Mouse (Mus musculus): Measurements from ENCODE around the gene Slc3a2. TPM values are rescaled to one million over a fixed set of nuclear protein-coding genes. Genes with fewer than 3 reads are reported as not detected.

Slc3a2 gene
- polyA plus RNA-seq, 1 experiment from 2014 or later, result 151 TPM

GRCm38 (mm10) chr19:8713997-8714652 lies 9.0 kb downstream of the Slc3a2 start:
- Histone ChIP-seq H3K27me3 (no peaks in the 10 kb centered on the region), H3K36me3 (peaks cover 25% of the 10 kb centered on the region), H3K4me1 (replicated peaks) (peaks cover 33% of the 10 kb centered on the region), H3K9me3 (no peaks in the 10 kb centered on the region), H3K9ac (replicated peaks) (peak overlapping the region; percentile 81), H3K4me3 (replicated peaks) (peak overlapping the region; percentile 67), H3K27ac (peak overlapping the region; percentile 92), H3K4me2 (replicated peaks) (peak overlapping the region; percentile 63)
- WGBS, result 6% methylated on average over 13 of the region's 13 CpGs
- ATAC-seq, result peak; percentile 37

GRCm38 (mm10) chr19:8713306-8713996 lies 9.7 kb downstream of the Slc3a2 start:
- H3K27me3 ChIP-seq, result no peaks in the 10 kb centered on the region
- peak overlapping the region; percentile 67 for H3K4me3 ChIP-seq (replicated peaks)
- H3K9ac ChIP-seq (replicated peaks), result peak overlapping the region; percentile 81
- under 1% methylated on average over 51 of the region's 51 CpGs for WGBS
- H3K36me3 ChIP-seq, result peaks cover 31% of the 10 kb centered on the region
- H3K4me2 ChIP-seq (replicated peaks), result peak overlapping the region; percentile 63
- H3K4me1 ChIP-seq (replicated peaks), result peaks cover 33% of the 10 kb centered on the region
- ATAC-seq, result peak; percentile 97
- H3K27ac ChIP-seq, result peak overlapping the region; percentile 92
- H3K9me3 ChIP-seq, result no peaks in the 10 kb centered on the region

- ATAC-seq, result peak; percentile 77
- under 1% methylated on average over 13 of the region's 13 CpGs for WGBS
- Histone ChIP-seq H3K9ac (replicated peaks) (peak overlapping the region; percentile 81), H3K27ac (peak overlapping the region; percentile 92), H3K36me3 (peaks cover 37% of the 10 kb centered on the region), H3K4me3 (replicated peaks) (peak overlapping the region; percentile 67), H3K9me3 (no peaks in the 10 kb centered on the region), H3K4me1 (replicated peaks) (peaks cover 33% of the 10 kb centered on the region), H3K4me2 (replicated peaks) (peak overlapping the region; percentile 63), H3K27me3 (no peaks in the 10 kb centered on the region)
Measured at GRCm38 (mm10) chr19:8712870-8713305, 10.3 kb downstream of the Slc3a2 start.

- no peak for ATAC-seq
- Histone ChIP-seq H3K4me3 (replicated peaks) (peak overlapping the region; percentile 67), H3K27me3 (no peaks in the 10 kb centered on the region), H3K9ac (replicated peaks) (peak overlapping the region; percentile 81), H3K9me3 (no peaks in the 10 kb centered on the region), H3K4me2 (replicated peaks) (peak overlapping the region; percentile 63), H3K36me3 (peaks cover 43% of the 10 kb centered on the region), H3K27ac (peak overlapping the region; percentile 92), H3K4me1 (replicated peaks) (peaks cover 33% of the 10 kb centered on the region)
- WGBS, result 74% methylated on average over 10 of the region's 10 CpGs
Measured at GRCm38 (mm10) chr19:8711949-8712869, 11.0 kb downstream of the Slc3a2 start.

- peak overlapping the region; percentile 63 for H3K4me2 ChIP-seq (replicated peaks)
- H3K9me3 ChIP-seq, result no peaks in the 10 kb centered on the region
- WGBS, result 85% methylated on average over 4 of the region's 4 CpGs
- no peaks in the 10 kb centered on the region for H3K27me3 ChIP-seq
- H3K27ac ChIP-seq, result peak overlapping the region; percentile 10; the same call in 1 of the 2 replicates
- H3K4me3 ChIP-seq (replicated peaks), result peak overlapping the region; percentile 67
- H3K4me1 ChIP-seq (replicated peaks), result peaks cover 33% of the 10 kb centered on the region
- H3K9ac ChIP-seq (replicated peaks), result peak overlapping the region; percentile 81
- H3K36me3 ChIP-seq, result peaks cover 49% of the 10 kb centered on the region
- no peak for ATAC-seq
Measured at GRCm38 (mm10) chr19:8711506-8711905, 11.7 kb downstream of the Slc3a2 start.

GRCm38 (mm10) chr19:8710057-8710456 lies 13.1 kb downstream of the Slc3a2 start:
- no peaks in the 10 kb centered on the region for H3K27me3 ChIP-seq
- no peak overlapping the region for H3K4me3 ChIP-seq (replicated peaks)
- no peak overlapping the region for H3K4me2 ChIP-seq (replicated peaks)
- WGBS, result 88% methylated on average over 2 of the region's 2 CpGs
- H3K4me1 ChIP-seq (replicated peaks), result peaks cover 33% of the 10 kb centered on the region
- no peak overlapping the region for H3K27ac ChIP-seq
- no peak overlapping the region for H3K9ac ChIP-seq (replicated peaks)
- peaks cover 51% of the 10 kb centered on the region for H3K36me3 ChIP-seq
- ATAC-seq, result no peak
- no peaks in the 10 kb centered on the region for H3K9me3 ChIP-seq

GRCm38 (mm10) chr19:8708954-8709353 lies 14.2 kb downstream of the Slc3a2 start:
- Histone ChIP-seq H3K4me3 (replicated peaks) (no peak overlapping the region), H3K36me3 (peaks cover 51% of the 10 kb centered on the region), H3K9me3 (no peaks in the 10 kb centered on the region), H3K27ac (no peak overlapping the region), H3K9ac (replicated peaks) (no peak overlapping the region), H3K4me1 (replicated peaks) (peaks cover 29% of the 10 kb centered on the region), H3K4me2 (replicated peaks) (no peak overlapping the region), H3K27me3 (no peaks in the 10 kb centered on the region)
- WGBS, result 94% methylated on average over 8 of the region's 8 CpGs
- ATAC-seq, result no peak

GRCm38 (mm10) chr19:8706930-8707329 lies 16.2 kb downstream of the Slc3a2 start:
- Histone ChIP-seq H3K9ac (replicated peaks) (no peak overlapping the region), H3K27ac (no peak overlapping the region), H3K36me3 (peaks cover 51% of the 10 kb centered on the region), H3K4me3 (replicated peaks) (no peak overlapping the region), H3K4me1 (replicated peaks) (peaks cover 19% of the 10 kb centered on the region), H3K4me2 (replicated peaks) (no peak overlapping the region), H3K9me3 (no peaks in the 10 kb centered on the region), H3K27me3 (no peaks in the 10 kb centered on the region)
- WGBS, result 95% methylated on average over 7 of the region's 7 CpGs
- no peak for ATAC-seq

- Histone ChIP-seq H3K4me2 (replicated peaks) (no peak overlapping the region), H3K9ac (replicated peaks) (no peak overlapping the region), H3K9me3 (no peaks in the 10 kb centered on the region), H3K27me3 (no peaks in the 10 kb centered on the region), H3K27ac (no peak overlapping the region), H3K4me3 (replicated peaks) (no peak overlapping the region), H3K36me3 (peaks cover 46% of the 10 kb centered on the region), H3K4me1 (replicated peaks) (peaks cover 12% of the 10 kb centered on the region)
- ATAC-seq, result 0 out of 2 replicates have a peak, but pooled peaks have one; percentile 9
- 84% methylated on average over 7 of the region's 7 CpGs for WGBS
Measured at GRCm38 (mm10) chr19:8706132-8706667, 17.0 kb downstream of the Slc3a2 start.

- Histone ChIP-seq H3K4me2 (replicated peaks) (no peak overlapping the region), H3K9me3 (no peaks in the 10 kb centered on the region), H3K9ac (replicated peaks) (no peak overlapping the region), H3K27me3 (no peaks in the 10 kb centered on the region), H3K4me3 (replicated peaks) (no peak overlapping the region), H3K36me3 (peaks cover 36% of the 10 kb centered on the region), H3K4me1 (replicated peaks) (peaks cover 2% of the 10 kb centered on the region; the same call in 1 of the 2 replicates), H3K27ac (no peak overlapping the region)
- ATAC-seq, result no peak
- 75% methylated on average over 6 of the region's 6 CpGs for whole genome bisulfite sequencing
Measured at GRCm38 (mm10) chr19:8705026-8705708, 18.0 kb downstream of the Slc3a2 start.

GRCm38 (mm10) chr19:8703571-8703970 lies 19.6 kb downstream of the Slc3a2 start:
- Histone ChIP-seq H3K4me1 (replicated peaks) (no peaks in the 10 kb centered on the region), H3K4me3 (replicated peaks) (no peak overlapping the region), H3K9ac (replicated peaks) (no peak overlapping the region), H3K4me2 (replicated peaks) (no peak overlapping the region), H3K36me3 (peaks cover 20% of the 10 kb centered on the region), H3K27me3 (no peaks in the 10 kb centered on the region), H3K27ac (no peak overlapping the region), H3K9me3 (no peaks in the 10 kb centered on the region)
- 47% methylated on average over 3 of the region's 4 CpGs for WGBS
- ATAC-seq, result no peak
